Mouse (Mus musculus): ENCODE results near the gene Gm10715. TPM values are rescaled to one million over a fixed set of nuclear protein-coding genes. Genes with fewer than 3 reads are reported as not detected.

The Gm10715 gene
- polyA plus RNA-seq (2021; fragmentation: Nextera tagmentation) = not detected in 2 replicates
- long read RNA-seq, experiment 1 = 0 reads
- long read RNA-seq, experiment 2 = 0 reads

DNA sequence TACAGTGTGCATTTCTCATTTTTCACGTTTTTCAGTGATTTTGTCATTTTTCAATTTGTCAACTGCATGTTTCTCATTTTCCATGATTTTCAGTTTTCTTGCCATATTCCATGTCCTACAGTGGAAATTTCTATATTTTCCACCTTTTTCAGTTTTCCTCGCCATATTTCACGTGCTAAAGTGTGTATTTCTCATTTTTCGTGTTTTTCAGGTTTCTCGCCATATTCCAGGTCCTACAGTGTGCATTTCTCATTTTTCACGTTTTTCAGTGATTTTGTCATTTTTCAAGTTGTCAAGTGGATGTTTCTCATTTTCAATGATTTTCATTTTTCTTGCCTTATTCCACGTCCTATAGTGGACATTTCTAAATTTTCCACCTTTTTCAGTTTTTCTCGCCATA lies at the start of gene Gm10715:
Gm10715 (plus strand) TSS at position 301 of the 400 bp plus-strand sequence.

DNA sequence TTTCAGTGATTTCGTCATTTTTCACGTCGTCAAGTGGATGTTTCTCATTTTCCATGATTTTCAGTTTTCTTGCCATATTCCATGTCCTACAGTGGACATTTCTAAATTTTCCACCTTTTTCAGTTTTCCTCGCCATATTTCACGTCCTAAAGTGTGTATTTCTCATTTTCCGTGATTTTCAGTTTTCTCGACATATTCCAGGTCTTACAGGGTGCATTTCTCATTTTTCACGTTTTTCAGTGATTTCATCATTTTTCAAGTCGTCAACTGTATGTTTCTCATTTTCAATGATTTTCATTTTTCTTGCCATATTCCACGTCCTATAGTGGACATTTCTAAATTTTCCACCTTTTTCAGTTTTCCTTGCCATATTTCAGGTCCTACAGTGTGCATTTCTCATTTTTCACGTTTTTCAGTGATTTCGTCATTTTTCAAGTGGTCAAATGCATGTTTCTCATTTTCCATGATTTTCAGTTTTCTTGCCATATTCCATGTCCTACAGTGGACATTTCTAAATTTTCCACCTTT lies 36.2 kb upstream of the Gm10715 start, which contains the start of gene Gm10722:
Gm10722 (plus strand) TSS at position 478 of the 528 bp plus-strand sequence.

DNA sequence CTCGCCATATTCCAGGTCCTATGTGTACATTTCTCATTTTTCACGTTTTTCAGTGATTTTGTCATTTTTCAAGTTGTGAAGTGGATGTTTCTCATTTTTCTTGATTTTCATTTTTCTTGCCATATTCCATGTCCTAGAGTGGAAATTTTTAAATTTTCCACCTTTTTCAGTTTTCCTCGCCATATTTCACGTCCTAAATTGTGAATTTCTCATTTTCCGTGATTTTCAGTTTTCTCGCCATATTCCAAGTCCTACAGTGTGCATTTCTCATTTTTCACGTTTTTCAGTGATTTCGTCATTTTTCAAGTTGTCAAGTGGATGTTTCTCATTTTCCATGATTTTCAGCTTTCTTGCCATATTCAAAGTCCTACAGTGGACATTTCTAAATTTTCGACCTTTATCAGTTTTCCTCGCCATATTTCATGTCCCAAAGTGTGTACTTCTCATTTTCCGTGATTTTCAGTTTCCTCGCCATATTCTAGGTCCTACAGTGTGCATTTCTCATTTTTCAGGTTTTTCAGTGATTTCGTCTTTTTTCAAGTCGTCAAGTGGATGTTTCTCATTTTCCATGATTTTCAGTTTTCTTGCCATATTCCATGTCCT lies 33.8 kb upstream of the Gm10715 start, which contains the start of gene Gm11168:
Gm11168 (plus strand) TSS at position 553 of the 603 bp plus-strand sequence.

DNA sequence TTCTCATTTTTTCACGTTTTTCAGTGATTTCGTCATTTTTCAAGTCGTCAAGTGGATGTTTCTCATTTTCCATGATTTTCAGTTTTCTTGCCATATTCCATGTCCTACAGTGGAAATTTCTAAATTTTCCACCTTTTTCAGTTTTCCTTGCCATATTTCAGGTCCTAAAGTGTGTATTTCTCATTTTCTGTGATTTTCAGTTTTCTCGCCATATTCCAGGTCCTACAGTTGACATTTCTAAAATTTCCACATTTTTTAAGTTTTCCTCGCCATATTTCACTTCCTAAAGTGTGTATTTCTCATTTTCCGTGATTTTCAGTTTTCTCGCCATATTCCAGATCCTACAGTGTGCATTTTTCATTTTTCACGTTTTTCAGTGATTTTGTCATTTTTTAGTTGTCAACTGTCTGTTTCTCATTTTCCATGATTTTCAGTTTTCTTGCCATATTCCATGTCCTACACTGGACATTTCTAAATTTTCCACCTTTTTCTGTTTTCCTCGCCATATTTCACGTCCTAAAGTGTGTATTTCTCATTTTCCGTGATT lies 23.9 kb upstream of the Gm10715 start, which contains the start of gene Gm10721:
Gm10721 (plus strand) TSS at position 408 of the 547 bp plus-strand sequence.

DNA sequence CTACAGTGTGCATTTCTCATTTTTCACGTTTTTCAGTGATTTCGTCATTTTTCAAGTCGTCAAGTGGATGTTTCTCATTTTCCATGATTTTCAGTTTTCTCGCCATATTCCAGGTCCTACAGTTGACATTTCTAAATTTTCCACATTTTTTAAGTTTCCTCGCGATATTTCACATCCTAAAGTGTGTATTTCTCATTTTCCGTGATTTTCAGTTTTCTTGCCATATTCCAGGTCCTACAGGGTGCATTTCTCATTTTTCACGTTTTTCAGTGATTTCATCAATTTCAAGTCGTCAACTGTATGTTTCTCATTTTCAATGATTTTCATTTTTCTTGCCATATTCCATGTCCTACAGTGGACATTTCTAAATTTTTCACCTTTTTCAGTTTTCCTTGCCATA lies 21.3 kb upstream of the Gm10715 start, which contains the start of gene Gm10720:
Gm10720 (plus strand) TSS at position 301 of the 400 bp plus-strand sequence.

DNA sequence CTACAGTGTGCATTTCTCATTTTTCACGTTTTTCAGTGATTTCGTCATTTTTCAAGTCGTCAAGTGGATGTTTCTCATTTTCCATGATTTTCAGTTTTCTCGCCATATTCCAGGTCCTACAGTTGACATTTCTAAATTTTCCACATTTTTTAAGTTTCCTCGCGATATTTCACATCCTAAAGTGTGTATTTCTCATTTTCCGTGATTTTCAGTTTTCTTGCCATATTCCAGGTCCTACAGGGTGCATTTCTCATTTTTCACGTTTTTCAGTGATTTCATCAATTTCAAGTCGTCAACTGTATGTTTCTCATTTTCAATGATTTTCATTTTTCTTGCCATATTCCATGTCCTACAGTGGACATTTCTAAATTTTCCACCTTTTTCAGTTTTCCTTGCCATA lies 19.6 kb upstream of the Gm10715 start, which contains the start of gene Gm10719:
Gm10719 (plus strand) TSS at position 301 of the 400 bp plus-strand sequence.

DNA sequence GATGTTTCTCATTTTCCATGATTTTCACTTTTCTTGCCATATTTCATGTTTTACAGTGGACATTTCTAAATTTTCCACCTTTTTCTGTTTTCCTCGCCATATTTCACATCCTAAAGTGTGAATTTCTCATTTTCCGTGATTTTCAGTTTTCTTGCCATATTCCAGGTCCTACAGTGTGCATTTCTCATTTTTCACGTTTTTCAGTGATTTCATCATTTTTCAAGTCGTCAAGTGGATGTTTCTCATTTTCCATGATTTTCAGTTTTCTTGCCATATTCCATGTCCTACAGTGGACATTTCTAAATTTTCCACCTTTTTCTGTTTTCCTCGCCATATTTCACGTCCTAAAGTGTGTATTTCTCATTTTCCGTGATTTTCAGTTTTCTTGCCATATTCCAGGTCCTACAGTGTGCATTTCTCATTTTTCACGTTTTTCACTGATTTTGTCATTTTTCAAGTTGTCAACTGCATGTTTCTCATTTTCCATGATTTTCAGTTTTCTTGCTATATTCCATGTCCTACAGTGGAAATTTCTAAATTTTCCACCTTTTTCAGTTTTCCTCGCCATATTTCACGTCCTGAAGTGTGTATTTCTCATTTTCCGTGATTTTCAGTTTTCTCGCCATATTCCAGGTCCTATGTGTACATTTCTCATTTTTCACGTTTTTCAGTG lies 13.2 kb upstream of the Gm10715 start, which contains the start of gene Gm10718:
Gm10718 (plus strand) TSS at position 236 of the 673 bp plus-strand sequence.

GRCm38 (mm10) chr9:3024912-3025467 lies 11.7 kb upstream of the Gm10715 start, which contains the start of gene Gm10717:
Gene Gm10717 (plus strand): TSS chr9:3025417.

DNA sequence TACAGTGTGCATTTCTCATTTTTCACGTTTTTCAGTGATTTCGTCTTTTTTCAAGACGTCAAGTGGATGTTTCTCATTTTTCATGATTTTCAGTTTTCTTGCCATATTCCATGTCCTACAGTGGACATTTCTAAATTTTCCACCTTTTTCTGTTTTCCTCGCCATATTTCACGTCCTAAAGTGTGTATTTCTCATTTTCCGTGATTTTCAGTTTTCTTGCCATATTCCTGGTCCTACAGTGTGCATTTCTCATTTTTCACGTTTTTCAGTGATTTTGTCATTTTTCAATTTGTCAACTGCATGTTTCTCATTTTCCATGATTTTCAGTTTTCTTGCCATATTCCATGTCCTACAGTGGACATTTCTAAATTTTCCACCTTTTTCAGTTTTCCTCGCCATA lies 2.4 kb upstream of the Gm10715 start, which contains the start of gene Gm17535:
Gm17535 (plus strand) TSS at position 301 of the 400 bp plus-strand sequence.

Small RNAs within 50 kb of the gene (microRNA-seq; reads per million reads assigned to microRNA genes)
- not detected for gene Mir101c

Other genes starting within 250 kb of the Gm10715 start
- not detected in 2 replicates for gene Gm10722, start 36.0 kb upstream of the Gm10715 start, polyA plus RNA-seq (2021; fragmentation: Nextera tagmentation)
- gene Gm11168, start 33.5 kb upstream of the Gm10715 start, polyA plus RNA-seq (2021; fragmentation: Nextera tagmentation) = not detected in 2 replicates
- not detected in 2 replicates for gene Gm10721, start 23.7 kb upstream of the Gm10715 start, polyA plus RNA-seq (2021; fragmentation: Nextera tagmentation)
- gene Gm10720, start 21.2 kb upstream of the Gm10715 start, polyA plus RNA-seq (2021; fragmentation: Nextera tagmentation) = not detected in 2 replicates
- not detected in 2 replicates for gene Gm10719, start 19.5 kb upstream of the Gm10715 start, polyA plus RNA-seq (2021; fragmentation: Nextera tagmentation)
- gene Gm10718, start 13.3 kb upstream of the Gm10715 start, polyA plus RNA-seq (2021; fragmentation: Nextera tagmentation) = not detected in 2 replicates
- gene Gm10717, start 11.5 kb upstream of the Gm10715 start, polyA plus RNA-seq (2021; fragmentation: Nextera tagmentation) = not detected in 2 replicates
- not detected in 2 replicates for gene Gm17535, start 2.3 kb upstream of the Gm10715 start, polyA plus RNA-seq (2021; fragmentation: Nextera tagmentation)

Data from layer of hippocampus, adult 6 months (tissue).